10 mouse cellular contexts compared by ENCODE assay signal in genomic region chr1:152807619-152808391, GRCm38 (mm10). TPM values are rescaled to one million over a fixed set of nuclear protein-coding genes. Genes with fewer than 3 reads are reported as not detected.
A peak's percentile ranks its signal among the peaks of the same experiment; 100 is the strongest.
DNase-seq lines count a peak whose midpoint lies in the region; ATAC-seq and TF ChIP-seq lines count a peak whose summit lies in the region.
"Had no signal": no experiment of that assay in that cellular context is flagged by ENCODE, and none has a peak within 500 bp of the region (broad histone marks: within the 10 kb centered on the region; RNA-seq: fewer than 3 reads in every experiment).

No protein-coding gene starts in this region.

- H3K9ac ChIP-seq in heart, embryonic 12.5 days = no peak overlapping the region
- H3K9ac ChIP-seq in ES-Bruce4 (ENCODE audit: low read depth, poor library complexity, severe bottlenecking) = no peak overlapping the region
- H3K9ac ChIP-seq in midbrain, postnatal 0 days (replicated peaks; ENCODE audit: low read length, poor library complexity, severe bottlenecking) = no peak overlapping the region
- H3K9ac ChIP-seq: neural tube, embryonic 12.5 days had no signal

- TF ChIP-seq CTCF in ES-Bruce4 (IDR thresholded peaks at IDR 0.05; ENCODE audit: low read depth, low read length) = no peak
- TF ChIP-seq CTCF in midbrain, postnatal 0 days (IDR thresholded peaks at IDR 0.05) = no peak

- no peak overlapping the region for H3K4me3 ChIP-seq in heart, embryonic 10.5 days
- no peak overlapping the region for H3K4me3 ChIP-seq in heart, embryonic 12.5 days
- peak overlapping the region; percentile 28; the same call in 1 of the 2 replicates for H3K4me3 ChIP-seq in ES-Bruce4 (ENCODE audit: low read depth, low read length)
- H3K4me3 ChIP-seq in midbrain, postnatal 0 days (ENCODE audit: low read depth, low read length) = no peak overlapping the region
- H3K4me3 ChIP-seq: left cerebral cortex, adult 2 months; neural tube, embryonic 12.5 days had no signal

- no peak for DNase-seq in heart, embryonic 10.5 days (ENCODE audit: low spot score)
- DNase-seq in midbrain, postnatal 0 days (ENCODE audit: low spot score) = no peak
- DNase-seq in urinary bladder, postnatal 10 days (ENCODE audit: low spot score) = no peak

- no peak for TF ChIP-seq EP300 in ES-Bruce4 (IDR thresholded peaks at IDR 0.05; ENCODE audit: insufficient read depth, low read depth, low read length)

- H3K36me3 ChIP-seq in heart, embryonic 10.5 days = no peaks in the 10 kb centered on the region
- no peaks in the 10 kb centered on the region for H3K36me3 ChIP-seq in heart, embryonic 12.5 days
- H3K36me3 ChIP-seq in ES-Bruce4 (ENCODE audit: control insufficient read depth, insufficient read depth, low read length, poor library complexity, severe bottlenecking) = no peaks in the 10 kb centered on the region
- no peaks in the 10 kb centered on the region for H3K36me3 ChIP-seq in midbrain, postnatal 0 days (ENCODE audit: insufficient read depth, low read length)
- H3K36me3 ChIP-seq: neural tube, embryonic 12.5 days had no signal

- H3K4me2 ChIP-seq in heart, embryonic 12.5 days = no peak overlapping the region
- H3K4me2 ChIP-seq in midbrain, postnatal 0 days (ENCODE audit: low read depth, low read length, poor library complexity, severe bottlenecking) = no peak overlapping the region
- H3K4me2 ChIP-seq: neural tube, embryonic 12.5 days had no signal

- peaks cover 20% of the 10 kb centered on the region for H3K4me1 ChIP-seq in heart, embryonic 10.5 days
- H3K4me1 ChIP-seq in heart, embryonic 12.5 days (replicated peaks) = peaks cover 11% of the 10 kb centered on the region
- H3K4me1 ChIP-seq in ES-Bruce4 (ENCODE audit: control insufficient read depth, insufficient read depth, low read length) = peaks cover 7% of the 10 kb centered on the region
- H3K4me1 ChIP-seq in midbrain, postnatal 0 days (ENCODE audit: insufficient read depth, low read length) = no peaks in the 10 kb centered on the region

- no peak for ATAC-seq in heart, embryonic 12.5 days (ENCODE audit: insufficient number of reproducible peaks, low FRiP score)
- peak; percentile 83 to 87 for ATAC-seq in hematopoietic stem cell, adult 5-6 weeks (replicated peaks in 1 of 2; ENCODE audit: insufficient read depth in 1 of 2, low FRiP score in 2 of 2, low TSS enrichment in 1 of 2, low read depth in 1 of 2, poor library complexity in 2 of 2, severe bottlenecking in 2 of 2)
- ATAC-seq in monocyte, adult 5-6 weeks (replicated peaks; ENCODE audit: insufficient number of reproducible peaks, low FRiP score, low TSS enrichment, poor library complexity, severe bottlenecking) = peak; percentile 76
- ATAC-seq in cerebellum, adult (ENCODE audit: insufficient number of reproducible peaks, low FRiP score, low TSS enrichment) = no peak
- ATAC-seq in midbrain, postnatal 0 days (ENCODE audit: low FRiP score) = no peak

- peak overlapping the region; percentile 39 for H3K27ac ChIP-seq in heart, embryonic 10.5 days
- H3K27ac ChIP-seq in heart, embryonic 12.5 days (ENCODE audit: poor library complexity, severe bottlenecking) = no peak overlapping the region
- no peak overlapping the region for H3K27ac ChIP-seq in ES-Bruce4 (ENCODE audit: insufficient read depth, low read length)
- no peak overlapping the region for H3K27ac ChIP-seq in midbrain, postnatal 0 days (ENCODE audit: low read depth, low read length)
- H3K27ac ChIP-seq: left cerebral cortex, adult 2 months; neural tube, embryonic 12.5 days had no signal

- no peaks in the 10 kb centered on the region for H3K27me3 ChIP-seq in heart, embryonic 10.5 days (ENCODE audit: insufficient read depth, poor library complexity, severe bottlenecking)
- H3K27me3 ChIP-seq in heart, embryonic 12.5 days (replicated peaks) = no peaks in the 10 kb centered on the region
- H3K27me3 ChIP-seq in ES-Bruce4 (ENCODE audit: control insufficient read depth, insufficient read depth, low read length, poor library complexity, severe bottlenecking) = no peaks in the 10 kb centered on the region
- H3K27me3 ChIP-seq in midbrain, postnatal 0 days (ENCODE audit: insufficient read depth, low read length) = no peaks in the 10 kb centered on the region
- H3K27me3 ChIP-seq: neural tube, embryonic 12.5 days had no signal

- H3K9me3 ChIP-seq in heart, embryonic 10.5 days = no peaks in the 10 kb centered on the region
- no peaks in the 10 kb centered on the region for H3K9me3 ChIP-seq in heart, embryonic 12.5 days (replicated peaks)
- H3K9me3 ChIP-seq in ES-Bruce4 (replicated peaks; ENCODE audit: control insufficient read depth, insufficient read depth, low read length, poor library complexity, severe bottlenecking) = no peaks in the 10 kb centered on the region
- H3K9me3 ChIP-seq in midbrain, postnatal 0 days (ENCODE audit: low read length) = no peaks in the 10 kb centered on the region
- H3K9me3 ChIP-seq: neural tube, embryonic 12.5 days had no signal

- WGBS in heart, embryonic 10.5 days = 73% methylated on average over 18 of the region's 18 CpGs
- 68% methylated on average over 18 of the region's 18 CpGs for WGBS in heart, embryonic 12.5 days
- WGBS in midbrain, postnatal 0 days = 80% methylated on average over 18 of the region's 18 CpGs

- TF ChIP-seq POLR2A in ES-Bruce4 (IDR thresholded peaks at IDR 0.05; ENCODE audit: insufficient read depth, low read length) = no peak

RNA-seq across cellular contexts. Expression of gene Ncf2, which starts 7.8 kb away (rescaled TPM):
- polyA plus RNA-seq in heart, embryonic 10.5 days (2016; fragmentation: Nextera tagmentation; extraction: Ambion mirVana) = 2.0 and 3.5 TPM in 2 replicates
- polyA plus RNA-seq in heart, embryonic 12.5 days (2016; fragmentation: Nextera tagmentation; extraction: Ambion mirVana) = 3.4 and 4.4 TPM in 2 replicates
- 1.4 and 1.6 TPM in 2 replicates for polyA plus RNA-seq in ES-Bruce4 (2011; ENCODE audit: insufficient read depth, insufficient read length, low read depth, missing spikeins)
- total RNA-seq in hematopoietic stem cell, adult 5-6 weeks (2017) = 104 and 105 TPM in 2 replicates
- 355 to 740 TPM (median 657 TPM) in 3 replicates for total RNA-seq in monocyte, adult 5-6 weeks (2017)
- total RNA-seq in midbrain, postnatal 0 days (2014; rRNA removed) = 1.2 and 1.6 TPM in 2 replicates
- polyA plus RNA-seq in midbrain, postnatal 0 days (2015; fragmentation: Nextera tagmentation; extraction: Ambion mirVana) = 1.8 and 1.9 TPM in 2 replicates

RNA-seq across cellular contexts. Expression of gene Arpc5, which starts 41.5 kb away (rescaled TPM):
- 238 and 256 TPM in 2 replicates for polyA plus RNA-seq in heart, embryonic 10.5 days (2016; fragmentation: Nextera tagmentation; extraction: Ambion mirVana)
- polyA plus RNA-seq in heart, embryonic 12.5 days (2016; fragmentation: Nextera tagmentation; extraction: Ambion mirVana) = 245 and 249 TPM in 2 replicates
- 108 and 113 TPM in 2 replicates for polyA plus RNA-seq in ES-Bruce4 (2011; ENCODE audit: insufficient read depth, insufficient read length, low read depth, missing spikeins)
- 129 and 144 TPM in 2 replicates for total RNA-seq in hematopoietic stem cell, adult 5-6 weeks (2017)
- total RNA-seq in monocyte, adult 5-6 weeks (2017) = 321 to 382 TPM (median 369 TPM) in 3 replicates
- 168 and 207 TPM in 2 replicates for total RNA-seq in midbrain, postnatal 0 days (2014; rRNA removed)
- polyA plus RNA-seq in midbrain, postnatal 0 days (2015; fragmentation: Nextera tagmentation; extraction: Ambion mirVana) = 384 and 410 TPM in 2 replicates

RNA-seq across cellular contexts. Expression of gene Rgl1, which starts 41.7 kb away (rescaled TPM):
- 51.2 and 58.3 TPM in 2 replicates for polyA plus RNA-seq in heart, embryonic 10.5 days (2016; fragmentation: Nextera tagmentation; extraction: Ambion mirVana)
- polyA plus RNA-seq in heart, embryonic 12.5 days (2016; fragmentation: Nextera tagmentation; extraction: Ambion mirVana) = 66.1 and 73.5 TPM in 2 replicates
- 3.0 and 5.4 TPM in 2 replicates for polyA plus RNA-seq in ES-Bruce4 (2011; ENCODE audit: insufficient read depth, insufficient read length, low read depth, missing spikeins)
- total RNA-seq in hematopoietic stem cell, adult 5-6 weeks (2017) = 14.3 and 17.0 TPM in 2 replicates
- 7.3 to 16.7 TPM (median 10.5 TPM) in 3 replicates for total RNA-seq in monocyte, adult 5-6 weeks (2017)
- 14.3 and 16.9 TPM in 2 replicates for total RNA-seq in midbrain, postnatal 0 days (2014; rRNA removed)
- polyA plus RNA-seq in midbrain, postnatal 0 days (2015; fragmentation: Nextera tagmentation; extraction: Ambion mirVana) = 13.8 and 16.2 TPM in 2 replicates

RNA-seq across cellular contexts. Expression of gene Apobec4, which starts 57.5 kb away (rescaled TPM):
- not detected in 2 replicates for polyA plus RNA-seq in heart, embryonic 10.5 days (2016; fragmentation: Nextera tagmentation; extraction: Ambion mirVana)
- polyA plus RNA-seq in heart, embryonic 12.5 days (2016; fragmentation: Nextera tagmentation; extraction: Ambion mirVana) = not detected in 2 replicates
- not detected in 2 replicates for polyA plus RNA-seq in ES-Bruce4 (2011; ENCODE audit: insufficient read depth, insufficient read length, low read depth, missing spikeins)
- not detected in 2 replicates for total RNA-seq in hematopoietic stem cell, adult 5-6 weeks (2017)
- not detected in 3 replicates for total RNA-seq in monocyte, adult 5-6 weeks (2017)
- total RNA-seq in midbrain, postnatal 0 days (2014; rRNA removed) = not detected in 2 replicates
- polyA plus RNA-seq in midbrain, postnatal 0 days (2015; fragmentation: Nextera tagmentation; extraction: Ambion mirVana) = not detected in 2 replicates
- total RNA-seq: left cerebral cortex, adult 2 months had no signal
- polyA plus RNA-seq: neural tube, embryonic 12.5 days had no signal

Comparison
In these comparisons a context has a peak if more than half of its experiments do, and no peak if none do; other contexts are left out.
1. ATAC-seq: peak in hematopoietic stem cell, adult 5-6 weeks (2 of 2) and monocyte, adult 5-6 weeks (single experiment); none in heart, embryonic 12.5 days (single experiment), cerebellum, adult (single experiment) and midbrain, postnatal 0 days (single experiment).